Comparison of ENCODE assay signal across 22 mouse cellular contexts in the genomic region with DNA sequence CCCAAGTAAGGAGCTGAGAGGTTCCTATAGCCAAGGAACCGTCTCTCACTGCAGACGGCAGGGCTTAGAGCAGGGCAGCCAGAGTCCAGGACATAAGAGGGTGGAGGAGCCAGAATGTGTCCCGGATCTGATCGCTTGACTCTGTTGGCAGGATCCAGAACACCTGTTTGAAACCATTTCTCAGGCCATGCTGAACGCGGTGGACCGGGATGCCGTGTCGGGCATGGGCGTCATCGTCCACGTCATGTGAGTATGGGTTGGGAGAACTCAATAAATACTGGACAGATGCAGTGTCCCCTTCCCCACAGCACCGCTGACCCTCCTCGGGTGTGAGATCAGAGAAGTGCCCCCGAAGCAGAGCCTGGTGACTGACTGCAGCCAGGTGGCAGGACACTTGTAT.
"Had no signal": no experiment of that assay in that cellular context is flagged by ENCODE, and none has a peak within 500 bp of the region (broad histone marks: within the 10 kb centered on the region; RNA-seq: fewer than 3 reads in every experiment).

No protein-coding gene starts in this region.

- H3K4me1 ChIP-seq: forebrain, embryonic 15.5 days; hindbrain, embryonic 10.5 days; hindbrain, embryonic 12.5 days; limb, embryonic 13.5 days; limb, embryonic 15.5 days; liver, embryonic 12.5 days had no signal

- H3K27ac ChIP-seq: forebrain, embryonic 15.5 days; heart, adult 2 months; hindbrain, embryonic 10.5 days; hindbrain, embryonic 12.5 days; hindbrain, embryonic 14.5 days; hindbrain, postnatal 0 days; kidney, postnatal 0 days; limb, embryonic 13.5 days; limb, embryonic 15.5 days; liver, embryonic 12.5 days; liver, embryonic 14.5 days had no signal

- ATAC-seq: forebrain, embryonic 15.5 days; forebrain, postnatal 0 days; hindbrain, postnatal 0 days; intestine, embryonic 16.5 days; liver, embryonic 12.5 days had no signal

- H3K4me3 ChIP-seq: forebrain, embryonic 15.5 days; heart, adult 2 months; hindbrain, embryonic 10.5 days; hindbrain, embryonic 12.5 days; limb, embryonic 13.5 days; limb, embryonic 15.5 days; liver, embryonic 12.5 days had no signal

- DNase-seq: forebrain, postnatal 0 days; heart, adult 2 months; heart, postnatal 10 days; heart, postnatal 4 days; kidney, adult 11 months; kidney, adult 8-10 months; kidney, postnatal 14 days; layer of hippocampus, adult 9-11 months; layer of hippocampus, postnatal 36 days; left cerebral cortex, postnatal 4 days had no signal

- H3K9ac ChIP-seq: forebrain, embryonic 15.5 days; forebrain, postnatal 0 days; hindbrain, embryonic 12.5 days; hindbrain, embryonic 14.5 days; limb, embryonic 13.5 days; limb, embryonic 15.5 days; liver, embryonic 12.5 days; liver, embryonic 14.5 days had no signal

- H3K27me3 ChIP-seq: forebrain, embryonic 15.5 days; hindbrain, embryonic 12.5 days; limb, embryonic 13.5 days; limb, embryonic 15.5 days; liver, embryonic 12.5 days had no signal

- H3K4me2 ChIP-seq: forebrain, embryonic 15.5 days; heart, embryonic 11.5 days; hindbrain, embryonic 12.5 days; hindbrain, embryonic 14.5 days; limb, embryonic 13.5 days; limb, embryonic 15.5 days; liver, embryonic 12.5 days had no signal

- H3K9me3 ChIP-seq: forebrain, embryonic 15.5 days; hindbrain, embryonic 10.5 days; limb, embryonic 13.5 days; limb, embryonic 15.5 days; liver, embryonic 12.5 days had no signal
